Mouse (Mus musculus) testis, adult 2 months (tissue): ENCODE measurements at regions not wholly inside any gene's neighbourhood (a gene's known extent, or its start where the extent isn't known, plus 50 kb on each side); places are given as distances from the start of the nearest gene placed in this dataset.

ENCODE experiments used
- H3K27ac ChIP-seq: fragments of 200-500 bp; 2 replicates; pipeline ENCODE4 v1.5.1; 2012; ENCODE audit warnings: low read depth, low read length; ENCODE audit not compliant: control insufficient read depth, insufficient read depth
- H3K27me3 ChIP-seq: fragments of 200-500 bp; 2 replicates; pipeline ENCODE4 v1.6.1; 2012; ENCODE audit warnings: mild to moderate bottlenecking, low read length, moderate library complexity; ENCODE audit not compliant: control insufficient read depth, insufficient read depth
- H3K36me3 ChIP-seq: fragments of 200-500 bp; 2 replicates; pipeline ENCODE4 v1.6.1; 2012; ENCODE audit warnings: mild to moderate bottlenecking, low read length; ENCODE audit not compliant: control insufficient read depth, insufficient read depth
- H3K4me1 ChIP-seq: fragments of 200-500 bp; 2 replicates; pipeline ENCODE4 v1.6.1; 2012; ENCODE audit warnings: low read length; ENCODE audit not compliant: control insufficient read depth, insufficient read depth
- H3K4me3 ChIP-seq: fragments of 200-500 bp; 2 replicates; pipeline ENCODE4 v1.5.1; 2012; ENCODE audit warnings: low read depth, mild to moderate bottlenecking, low read length, moderate library complexity, mixed read lengths; ENCODE audit not compliant: control insufficient read depth
- CTCF ChIP-seq: fragments of 200-500 bp; IDR thresholded peaks from 2 replicates; pipeline ENCODE4 v1.5.1; 2012; ENCODE audit warnings: low read depth, mild to moderate bottlenecking, inconsistent platforms, low read length, moderate library complexity; ENCODE audit not compliant: control insufficient read depth, insufficient read depth, insufficient replicate concordance
- POLR2A ChIP-seq: fragments of 200-500 bp; IDR thresholded peaks from 2 replicates; pipeline ENCODE4 v1.6.1; 2012; ENCODE audit warnings: low read depth, mild to moderate bottlenecking, inconsistent platforms, low read length, moderate library complexity; ENCODE audit not compliant: control insufficient read depth

- H3K36me3 ChIP-seq, result no peaks in the 10 kb centered on the region
- H3K27me3 ChIP-seq, result no peaks in the 10 kb centered on the region
- H3K4me1 ChIP-seq, result no peaks in the 10 kb centered on the region
- TF ChIP-seq CTCF (no peak), POLR2A (no peak)
- H3K4me3 ChIP-seq, result no peak overlapping the region
- no peak overlapping the region for H3K27ac ChIP-seq
These were observed 87.6 kb upstream of the 2610301B20Rik start for GRCm38 (mm10) chr4:10786701-10787100.

GRCm38 (mm10) chr4:10788306-10788705 is 86.0 kb upstream of the 2610301B20Rik start:
- TF ChIP-seq POLR2A (no peak), CTCF (no peak)
- Histone ChIP-seq H3K36me3 (no peaks in the 10 kb centered on the region), H3K27ac (peak overlapping the region; percentile 24; the same call in 1 of the 2 replicates), H3K4me1 (no peaks in the 10 kb centered on the region), H3K4me3 (no peak overlapping the region), H3K27me3 (no peaks in the 10 kb centered on the region)

- no peak overlapping the region for H3K4me3 ChIP-seq
- H3K27me3 ChIP-seq, result no peaks in the 10 kb centered on the region
- TF ChIP-seq POLR2A (no peak), CTCF (no peak)
- H3K36me3 ChIP-seq, result no peaks in the 10 kb centered on the region
- no peaks in the 10 kb centered on the region for H3K4me1 ChIP-seq
- H3K27ac ChIP-seq, result no peak overlapping the region
These were observed 85.2 kb upstream of the 2610301B20Rik start for GRCm38 (mm10) chr4:10789141-10789540.

- Histone ChIP-seq H3K27ac (no peak overlapping the region), H3K4me3 (no peak overlapping the region), H3K36me3 (no peaks in the 10 kb centered on the region), H3K27me3 (no peaks in the 10 kb centered on the region), H3K4me1 (no peaks in the 10 kb centered on the region)
- no peak for TF ChIP-seq POLR2A
- no peak for TF ChIP-seq CTCF
These were observed 81.7 kb upstream of the 2610301B20Rik start for GRCm38 (mm10) chr4:10792628-10793027.

GRCm38 (mm10) chr4:10794471-10794870 is 79.8 kb upstream of the 2610301B20Rik start:
- H3K27me3 ChIP-seq, result no peaks in the 10 kb centered on the region
- no peak overlapping the region for H3K27ac ChIP-seq
- no peaks in the 10 kb centered on the region for H3K4me1 ChIP-seq
- no peaks in the 10 kb centered on the region for H3K36me3 ChIP-seq
- TF ChIP-seq CTCF, result no peak
- no peak for TF ChIP-seq POLR2A
- H3K4me3 ChIP-seq, result no peak overlapping the region

GRCm38 (mm10) chr4:10800780-10801553 is 73.3 kb upstream of the 2610301B20Rik start:
- Histone ChIP-seq H3K27me3 (no peaks in the 10 kb centered on the region), H3K4me3 (no peak overlapping the region), H3K27ac (no peak overlapping the region), H3K4me1 (no peaks in the 10 kb centered on the region), H3K36me3 (no peaks in the 10 kb centered on the region)
- TF ChIP-seq POLR2A, result no peak
- TF ChIP-seq CTCF, result no peak

- Histone ChIP-seq H3K27ac (no peak overlapping the region), H3K36me3 (no peaks in the 10 kb centered on the region), H3K4me1 (no peaks in the 10 kb centered on the region), H3K27me3 (no peaks in the 10 kb centered on the region), H3K4me3 (no peak overlapping the region)
- TF ChIP-seq POLR2A (no peak), CTCF (no peak)
These were observed 69.6 kb upstream of the 2610301B20Rik start for GRCm38 (mm10) chr4:10804735-10805134.
